Mouse (Mus musculus): ENCODE data around the gene Gm49387. TPM values are rescaled to one million over a fixed set of nuclear protein-coding genes. Genes with fewer than 3 reads are reported as not detected.

Gene Gm49387
- polyA plus RNA-seq, 1 experiment, result not detected

- Histone ChIP-seq H3K36me3 (ENCODE audit: control insufficient read depth) (no peaks in the 10 kb centered on the region), H3K4me1 (ENCODE audit: control insufficient read depth) (peaks cover 5% of the 10 kb centered on the region), H3K27me3 (ENCODE audit: control insufficient read depth) (peaks cover 4% of the 10 kb centered on the region), H3K9me3 (ENCODE audit: control insufficient read depth, low read length) (no peaks in the 10 kb centered on the region), H3K4me3 (replicated peaks) (no peak overlapping the region)
- TF ChIP-seq GATA1 (IDR thresholded peaks at IDR 0.05; ENCODE audit: low read length) (no peak), TAL1 (IDR thresholded peaks at IDR 0.05; ENCODE audit: low read length) (no peak)
Measured at GRCm38 (mm10) chr14:31532656-31533055, 108.0 kb downstream of the Gm49387 start.

GRCm38 (mm10) chr14:31531506-31532148 is 109.1 kb downstream of the Gm49387 start:
- H3K4me3 ChIP-seq (replicated peaks), result no peak overlapping the region
- TF ChIP-seq GATA1 (IDR thresholded peaks at IDR 0.05; ENCODE audit: low read length), result no peak
- no peak for TF ChIP-seq TAL1 (IDR thresholded peaks at IDR 0.05; ENCODE audit: low read length)
- no peaks in the 10 kb centered on the region for H3K36me3 ChIP-seq (ENCODE audit: control insufficient read depth)

GRCm38 (mm10) chr14:31530847-31531246 is 109.8 kb downstream of the Gm49387 start:
- TF ChIP-seq GATA1 (IDR thresholded peaks at IDR 0.05; ENCODE audit: low read length) (no peak), TAL1 (IDR thresholded peaks at IDR 0.05; ENCODE audit: low read length) (no peak)
- Histone ChIP-seq H3K27me3 (ENCODE audit: control insufficient read depth) (peaks cover 4% of the 10 kb centered on the region), H3K4me1 (ENCODE audit: control insufficient read depth) (peaks cover 5% of the 10 kb centered on the region), H3K4me3 (replicated peaks) (no peak overlapping the region), H3K36me3 (ENCODE audit: control insufficient read depth) (no peaks in the 10 kb centered on the region), H3K9me3 (ENCODE audit: control insufficient read depth, low read length) (no peaks in the 10 kb centered on the region)

More at GRCm38 (mm10) chr14:31531506-31532148, 109.1 kb downstream of the Gm49387 start:
- peaks cover 5% of the 10 kb centered on the region for H3K4me1 ChIP-seq (ENCODE audit: control insufficient read depth)
- peaks cover 4% of the 10 kb centered on the region for H3K27me3 ChIP-seq (ENCODE audit: control insufficient read depth)
- H3K9me3 ChIP-seq (ENCODE audit: control insufficient read depth, low read length), result no peaks in the 10 kb centered on the region

- TF ChIP-seq GATA1 (IDR thresholded peaks at IDR 0.05; ENCODE audit: low read length) (no peak), TAL1 (IDR thresholded peaks at IDR 0.05; ENCODE audit: low read length) (no peak)
- no peaks in the 10 kb centered on the region for H3K27me3 ChIP-seq (ENCODE audit: control insufficient read depth)
- no peak overlapping the region for H3K4me3 ChIP-seq (replicated peaks)
Measured at GRCm38 (mm10) chr14:31525040-31525810, 115.5 kb downstream of the Gm49387 start.

GRCm38 (mm10) chr14:31521318-31521717 is 119.4 kb downstream of the Gm49387 start:
- Histone ChIP-seq H3K4me1 (ENCODE audit: control insufficient read depth) (no peaks in the 10 kb centered on the region), H3K4me3 (replicated peaks) (no peak overlapping the region), H3K9me3 (ENCODE audit: control insufficient read depth, low read length) (no peaks in the 10 kb centered on the region), H3K36me3 (ENCODE audit: control insufficient read depth) (no peaks in the 10 kb centered on the region), H3K27me3 (ENCODE audit: control insufficient read depth) (no peaks in the 10 kb centered on the region)
- TF ChIP-seq GATA1 (IDR thresholded peaks at IDR 0.05; ENCODE audit: low read length) (no peak), TAL1 (IDR thresholded peaks at IDR 0.05; ENCODE audit: low read length) (no peak)

More at GRCm38 (mm10) chr14:31525040-31525810, 115.5 kb downstream of the Gm49387 start:
- Histone ChIP-seq H3K4me1 (ENCODE audit: control insufficient read depth) (peaks cover 5% of the 10 kb centered on the region), H3K9me3 (ENCODE audit: control insufficient read depth, low read length) (no peaks in the 10 kb centered on the region), H3K36me3 (ENCODE audit: control insufficient read depth) (no peaks in the 10 kb centered on the region)

- H3K4me3 ChIP-seq (replicated peaks), result no peak overlapping the region
- no peaks in the 10 kb centered on the region; the same call in 1 of the 2 replicates for H3K36me3 ChIP-seq (ENCODE audit: control insufficient read depth)
- TF ChIP-seq GATA1 (IDR thresholded peaks at IDR 0.05; ENCODE audit: low read length) (no peak), TAL1 (IDR thresholded peaks at IDR 0.05; ENCODE audit: low read length) (no peak)
- H3K27me3 ChIP-seq (ENCODE audit: control insufficient read depth), result no peaks in the 10 kb centered on the region
- no peaks in the 10 kb centered on the region for H3K9me3 ChIP-seq (ENCODE audit: control insufficient read depth, low read length)
- no peaks in the 10 kb centered on the region for H3K4me1 ChIP-seq (ENCODE audit: control insufficient read depth)
Measured at GRCm38 (mm10) chr14:31519165-31519564, 121.5 kb downstream of the Gm49387 start.

- H3K4me1 ChIP-seq (ENCODE audit: control insufficient read depth), result no peaks in the 10 kb centered on the region
- peaks cover 12% of the 10 kb centered on the region for H3K36me3 ChIP-seq (ENCODE audit: control insufficient read depth)
- H3K9me3 ChIP-seq (ENCODE audit: control insufficient read depth, low read length), result no peaks in the 10 kb centered on the region
- TF ChIP-seq GATA1 (IDR thresholded peaks at IDR 0.05; ENCODE audit: low read length), result no peak
- TF ChIP-seq TAL1 (IDR thresholded peaks at IDR 0.05; ENCODE audit: low read length), result no peak
- H3K4me3 ChIP-seq (replicated peaks), result no peak overlapping the region
- H3K27me3 ChIP-seq (ENCODE audit: control insufficient read depth), result no peaks in the 10 kb centered on the region
Measured at GRCm38 (mm10) chr14:31515895-31516294, 124.8 kb downstream of the Gm49387 start.

- H3K4me1 ChIP-seq (ENCODE audit: control insufficient read depth), result no peaks in the 10 kb centered on the region
- no peaks in the 10 kb centered on the region for H3K27me3 ChIP-seq (ENCODE audit: control insufficient read depth)
- H3K4me3 ChIP-seq (replicated peaks), result no peak overlapping the region
- TF ChIP-seq GATA1 (IDR thresholded peaks at IDR 0.05; ENCODE audit: low read length) (no peak), TAL1 (IDR thresholded peaks at IDR 0.05; ENCODE audit: low read length) (no peak)
- no peaks in the 10 kb centered on the region for H3K9me3 ChIP-seq (ENCODE audit: control insufficient read depth, low read length)
- peaks cover 66% of the 10 kb centered on the region for H3K36me3 ChIP-seq (ENCODE audit: control insufficient read depth)
Measured at GRCm38 (mm10) chr14:31510322-31510721, 130.4 kb downstream of the Gm49387 start.

GRCm38 (mm10) chr14:31509911-31510310 is 130.8 kb downstream of the Gm49387 start:
- TF ChIP-seq TAL1 (IDR thresholded peaks at IDR 0.05; ENCODE audit: low read length) (no peak), GATA1 (IDR thresholded peaks at IDR 0.05; ENCODE audit: low read length) (no peak)
- Histone ChIP-seq H3K36me3 (ENCODE audit: control insufficient read depth) (peaks cover 70% of the 10 kb centered on the region), H3K4me1 (ENCODE audit: control insufficient read depth) (no peaks in the 10 kb centered on the region), H3K4me3 (replicated peaks) (no peak overlapping the region), H3K9me3 (ENCODE audit: control insufficient read depth, low read length) (no peaks in the 10 kb centered on the region), H3K27me3 (ENCODE audit: control insufficient read depth) (no peaks in the 10 kb centered on the region)

Data from erythroblast, embryonic 14.5 days (primary cell).